Mouse (Mus musculus) adrenal gland, postnatal 4 days (tissue): Measurements from ENCODE around the gene Hap1. TPM values are rescaled to one million over a fixed set of nuclear protein-coding genes. Genes with fewer than 3 reads are reported as not detected.
A peak's percentile ranks its signal among the peaks of the same experiment; 100 is the strongest.

Experiments
- DNase-seq, 2 experiments: peaks; one replicate each; pipeline ENCODE4 v3.0.0; 2021 to 2022; ENCODE audit warnings: low spot score in 2 of 2, mixed read lengths in 2 of 2
- long read RNA-seq, 2 experiments: library from polyadenylated mRNA; stranded (forward); transcript quantifications; one replicate each; pipeline ENCODE4 v2.0.0; 2021
- total RNA-seq, 2 experiments: library from RNA; stranded (reverse); gene quantifications; 2 replicates each; pipeline ENCODE4 v1.2.3; 2021

Gene Hap1
- 100 to 1,000 TPM; 106 to 110 TPM for total RNA-seq
- long read RNA-seq, experiment 1, partial matches to known transcripts: 23 of 90 reads
- long read RNA-seq, experiment 1, other reads (novel, unspliced or antisense): 64 of 90 reads
- long read RNA-seq, experiment 2, transcript Hap1-201 (11 exons, 2,120 nt): major isoform, 25 of 152 reads
- long read RNA-seq, experiment 2, partial matches to known transcripts: 33 of 152 reads
- long read RNA-seq, experiment 2, other reads (novel, unspliced or antisense): 94 of 152 reads

DNA sequence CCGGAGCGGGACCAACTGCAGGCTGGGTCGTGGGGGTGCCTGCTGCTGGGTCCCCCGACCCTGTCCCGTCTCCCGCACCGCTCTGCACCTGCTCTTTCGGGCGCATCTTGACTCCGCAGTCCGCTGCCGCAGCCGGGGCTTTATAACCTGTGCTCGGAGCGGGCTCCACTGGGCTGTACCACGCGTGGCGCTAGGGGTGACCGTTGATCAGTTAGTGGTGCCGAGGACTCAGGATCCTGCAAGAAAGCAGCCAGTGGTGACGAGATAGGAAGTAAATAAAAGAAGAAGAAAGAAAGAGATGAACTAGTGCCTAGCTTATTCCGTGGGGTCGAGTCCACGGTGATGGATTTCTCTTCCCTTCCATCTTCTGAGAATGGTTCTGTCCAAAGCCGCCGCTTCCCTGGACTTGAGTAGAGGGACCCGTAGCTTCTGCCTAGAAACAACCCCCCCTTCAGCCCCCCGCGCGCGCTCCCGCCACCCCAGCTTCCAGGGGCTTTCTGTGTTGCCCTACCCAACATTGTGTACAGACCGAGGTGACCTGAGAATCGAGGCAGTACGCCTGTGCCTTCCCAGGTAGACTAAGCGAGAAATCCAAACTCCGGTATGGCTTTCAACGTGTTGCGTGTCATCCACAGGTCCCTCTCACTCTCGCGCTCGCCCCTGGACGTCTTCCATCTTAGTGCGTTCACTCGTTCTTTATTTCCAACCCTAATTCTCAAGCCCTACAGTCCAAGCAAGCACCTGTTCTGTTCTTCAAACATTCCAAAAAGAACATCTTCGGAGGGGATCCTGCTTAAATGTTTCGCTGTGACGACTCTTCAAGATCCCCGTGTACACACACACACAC, at the start of gene Hap1:
Hap1 (minus strand) TSS at position 157 of the 847 bp plus-strand sequence.
- DNase-seq: peak; percentile 43 to 63

- no peak for DNase-seq
These were observed 48.6 kb upstream of the Hap1 start for GRCm38 (mm10) chr11:100404456-100405074.

DNA sequence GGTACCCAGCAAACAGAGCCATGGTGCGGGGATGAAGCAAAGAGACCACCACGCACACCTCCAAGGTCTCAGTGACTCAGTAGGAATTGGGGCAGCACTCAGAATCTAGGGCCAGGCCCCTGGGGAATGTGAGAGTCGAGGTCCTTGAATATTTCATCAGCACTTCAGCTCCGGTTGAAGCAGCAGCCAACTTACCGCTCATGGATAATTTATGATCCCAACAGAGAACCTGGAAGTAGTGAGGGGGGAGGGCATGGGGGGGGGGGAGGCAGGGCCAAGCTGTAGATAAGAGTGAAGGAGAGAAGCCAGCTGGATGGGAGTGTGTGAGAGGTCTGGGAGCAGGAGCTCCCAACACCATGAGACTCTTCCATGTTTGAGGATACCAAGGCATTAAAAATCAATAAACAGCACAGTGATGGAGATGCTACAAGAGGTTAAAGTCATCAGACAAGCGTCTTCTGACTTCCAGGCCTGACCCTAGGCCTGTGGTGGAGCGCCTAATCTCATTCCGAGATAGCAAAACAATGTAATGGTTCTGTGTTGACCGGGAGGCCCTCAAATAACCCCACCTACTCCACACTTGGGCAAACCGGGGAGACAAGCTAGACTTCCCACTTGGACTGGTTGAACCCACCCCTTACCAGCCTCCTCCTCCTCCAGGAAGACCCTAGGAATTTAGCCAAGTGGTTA, 47.7 kb upstream of the Hap1 start:
- DNase-seq: no peak

- DNase-seq: no peak
These were observed 46.8 kb upstream of the Hap1 start for GRCm38 (mm10) chr11:100402682-100403081.

GRCm38 (mm10) chr11:100402240-100402639, 46.3 kb upstream of the Hap1 start:
- DNase-seq: no peak

GRCm38 (mm10) chr11:100400842-100401241, 44.9 kb upstream of the Hap1 start:
- DNase-seq: no peak

GRCm38 (mm10) chr11:100399727-100400538, 44.0 kb upstream of the Hap1 start:
- no peak for DNase-seq

GRCm38 (mm10) chr11:100399320-100399719, 43.4 kb upstream of the Hap1 start:
- DNase-seq: no peak

DNA sequence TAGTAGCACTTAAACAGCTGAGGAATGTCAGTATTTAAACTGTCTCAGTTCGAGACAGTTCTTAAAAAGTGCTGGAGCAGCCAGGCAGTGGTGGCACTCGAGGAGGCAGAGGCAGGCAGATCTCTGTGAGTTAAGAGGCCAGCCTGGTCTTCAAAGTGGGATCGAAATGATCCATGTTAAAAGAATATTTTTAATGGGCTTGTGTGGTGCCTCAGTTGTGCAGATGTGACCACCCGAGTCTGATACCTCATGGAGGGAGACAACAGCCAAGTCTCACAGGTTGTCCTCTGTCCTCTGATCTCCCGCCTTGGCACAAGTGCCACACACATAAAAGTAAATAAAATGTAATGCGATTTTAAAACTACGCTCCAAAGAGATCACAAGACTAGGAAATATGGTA, 42.6 kb upstream of the Hap1 start:
- no peak for DNase-seq

- peak; percentile 95 to 99 for DNase-seq
These were observed 41.9 kb upstream of the Hap1 start, which contains the start of gene Jup for GRCm38 (mm10) chr11:100397600-100398389. Gene Jup (minus strand): TSS chr11:100397763.

DNA sequence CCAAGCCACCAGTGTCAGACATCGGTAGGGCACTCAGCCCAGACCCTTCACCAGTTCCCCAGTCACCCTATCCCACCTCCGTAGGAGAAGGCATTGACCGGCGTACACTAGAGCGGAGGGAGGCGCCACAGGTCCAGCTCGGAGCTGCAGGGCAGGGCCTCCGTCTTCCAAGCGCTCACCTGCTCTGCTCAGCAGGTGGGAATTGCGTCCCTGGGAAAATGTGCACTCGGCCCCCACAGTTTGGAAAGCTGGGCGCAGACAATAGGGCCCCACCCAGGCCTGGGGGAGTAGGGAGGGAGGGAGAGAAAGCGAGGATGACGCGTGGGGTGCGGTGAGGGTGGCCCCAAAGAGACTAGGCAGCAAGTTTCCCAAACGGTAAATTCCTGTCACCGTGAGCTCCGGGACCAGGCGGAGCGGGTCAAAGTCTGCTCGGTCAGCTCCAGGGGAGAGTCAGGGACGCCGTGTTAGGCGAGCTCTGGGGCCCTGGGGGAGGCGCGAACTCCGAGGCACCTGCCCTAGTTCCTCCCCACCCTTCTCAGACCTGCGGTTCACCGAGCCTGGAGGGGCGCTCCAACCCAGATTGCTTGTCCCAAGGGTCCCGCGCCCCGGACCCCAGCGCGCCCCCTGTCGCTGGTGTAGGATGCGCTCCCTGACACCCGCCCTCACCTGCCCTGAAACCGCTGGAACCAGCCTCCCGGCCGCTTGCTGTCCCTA, 41.1 kb upstream of the Hap1 start:
- DNase-seq: no peak

DNA sequence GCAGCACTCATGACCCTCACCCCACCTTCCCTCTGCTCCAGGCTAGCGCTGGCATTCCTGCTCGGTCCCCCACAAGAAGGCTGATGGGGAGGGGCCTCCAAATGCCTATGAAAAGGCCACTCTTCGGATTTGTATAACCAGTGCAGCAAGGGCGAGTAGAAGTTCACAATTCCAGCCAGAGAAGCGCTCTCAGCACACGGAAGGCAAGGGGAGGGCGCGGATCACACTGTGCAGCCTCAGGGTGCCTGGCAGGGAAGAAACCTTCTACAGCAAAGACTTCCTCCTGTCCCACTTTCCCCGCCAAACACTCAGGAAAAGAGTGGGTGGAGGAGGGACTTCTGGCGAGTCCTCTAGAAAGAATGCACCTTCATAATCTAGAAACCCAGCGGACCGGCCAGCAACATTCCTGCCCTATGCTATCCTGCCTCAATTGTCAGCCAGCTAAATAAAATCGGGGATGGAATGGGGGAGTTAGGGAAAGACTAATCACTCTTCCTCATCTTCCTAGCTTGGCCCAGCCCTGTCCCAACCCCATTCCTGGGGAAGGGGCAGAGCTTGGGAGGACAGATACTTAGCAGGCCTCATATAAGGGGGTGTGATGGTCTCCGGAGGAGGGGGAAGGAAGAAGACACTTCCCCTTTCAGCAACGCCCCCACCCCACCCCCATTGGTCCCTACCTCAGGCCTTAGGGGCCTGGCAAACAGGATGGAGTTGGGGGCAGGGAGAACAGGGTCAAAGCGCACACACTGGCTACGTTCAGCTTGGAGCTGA, 40.1 kb upstream of the Hap1 start:
- DNase-seq: no peak

DNA sequence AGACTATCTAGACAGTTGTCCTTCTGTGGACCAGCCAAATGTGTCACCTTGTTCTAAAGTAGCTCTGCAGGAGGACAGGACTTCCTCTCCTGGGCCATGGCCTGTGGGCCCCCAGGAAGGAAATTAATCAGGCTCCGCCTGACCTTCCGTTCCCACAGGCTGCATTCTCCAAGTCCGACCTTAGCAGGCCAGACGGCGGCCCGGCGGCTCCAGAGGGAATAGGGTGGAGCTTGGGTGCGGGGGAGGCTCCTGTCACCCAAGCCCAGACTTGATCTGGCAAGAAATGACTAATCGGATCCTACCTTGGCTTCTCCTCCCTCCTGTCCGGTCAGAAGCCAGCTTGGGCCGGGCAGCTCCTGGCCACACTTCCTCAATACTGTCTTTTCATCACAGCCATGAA, 39.3 kb upstream of the Hap1 start:
- DNase-seq: peak in 1 of 2 experiments; percentile 44

DNA sequence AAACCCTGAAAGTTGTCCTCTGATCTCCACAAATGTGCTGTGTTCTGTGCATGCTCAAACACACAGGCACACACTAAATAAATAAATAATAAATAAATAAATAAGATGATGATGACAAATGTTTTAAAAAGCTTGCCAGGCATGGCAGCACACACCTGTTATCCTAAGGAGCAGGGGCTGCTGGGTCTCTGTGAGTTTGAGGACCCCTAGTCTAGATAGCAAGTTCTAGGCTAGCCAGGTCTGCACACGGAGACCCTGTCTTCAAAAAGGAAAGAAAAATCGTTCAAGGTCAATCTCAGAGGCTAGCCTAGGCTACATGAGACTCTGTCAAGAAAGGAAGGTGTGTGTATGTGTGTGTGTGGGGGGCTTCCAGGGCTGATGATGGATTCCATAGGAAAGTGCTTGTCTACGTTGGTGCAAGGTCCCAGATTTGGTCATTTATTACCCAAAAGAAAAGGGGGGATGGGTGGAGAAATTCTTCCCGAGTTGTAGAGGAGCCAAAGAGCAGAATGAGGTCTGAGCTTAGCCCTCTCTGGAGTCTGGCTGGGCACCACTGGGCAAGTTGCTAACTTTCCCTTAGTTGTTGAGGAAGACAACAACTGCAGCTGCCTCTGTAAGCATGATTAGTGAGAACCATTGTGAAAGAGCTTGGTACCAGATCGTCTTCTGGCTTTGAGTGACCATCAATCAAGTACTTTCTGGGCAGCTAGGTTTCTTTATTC, 38.6 kb upstream of the Hap1 start:
- DNase-seq: no peak

DNA sequence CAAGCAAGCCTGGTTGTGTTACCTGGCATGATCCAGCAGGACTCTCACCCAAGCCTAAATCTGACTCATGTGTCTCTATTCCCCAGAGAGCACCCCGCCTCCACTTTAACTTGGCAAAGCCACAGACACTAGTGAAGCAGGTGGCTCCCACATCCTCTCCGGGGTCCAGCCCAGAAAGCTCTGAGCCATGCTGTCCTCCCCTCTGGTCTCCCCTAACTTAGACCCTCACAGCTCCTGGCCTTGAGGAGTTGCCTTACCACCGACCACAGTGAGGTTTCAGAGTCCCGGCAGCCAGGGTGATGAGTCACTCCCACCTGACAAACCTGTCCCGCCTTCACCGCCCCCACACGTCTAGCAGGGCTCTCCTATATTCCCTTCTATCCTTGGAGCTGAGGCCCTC, 37.8 kb upstream of the Hap1 start:
- DNase-seq: no peak

- no peak for DNase-seq
These were observed 37.0 kb upstream of the Hap1 start for GRCm38 (mm10) chr11:100392958-100393357.

GRCm38 (mm10) chr11:100391884-100392345, 36.0 kb upstream of the Hap1 start:
- DNase-seq: no peak
